Mouse (Mus musculus) liver, adult 2 months (tissue): ENCODE results near the gene Dgat2. TPM values are rescaled to one million over a fixed set of nuclear protein-coding genes. Genes with fewer than 3 reads are reported as not detected.
A peak's percentile ranks its signal among the peaks of the same experiment; 100 is the strongest.

Source experiments
- DNase-seq: peaks from one replicate; pipeline ENCODE4 v3.0.0-alpha.2; 2011; ENCODE audit warnings: low read depth, low spot score; ENCODE audit errors: extremely low read depth
- H3K27ac ChIP-seq: fragments of 200-500 bp; replicated peaks from 2 replicates; pipeline ENCODE4 v1.5.1; 2012; ENCODE audit warnings: low read depth, mild to moderate bottlenecking, control low read depth, inconsistent platforms, low read length; ENCODE audit not compliant: insufficient read depth
- H3K27me3 ChIP-seq: fragments of 200-500 bp; 2 replicates; pipeline ENCODE4 v1.6.1; 2012; ENCODE audit warnings: mild to moderate bottlenecking, moderate library complexity, low read length, inconsistent platforms; ENCODE audit not compliant: control insufficient read depth, insufficient read depth
- H3K36me3 ChIP-seq: fragments of 200-500 bp; 2 replicates; pipeline ENCODE4 v1.6.1; 2012; ENCODE audit warnings: low read length, inconsistent platforms; ENCODE audit not compliant: control insufficient read depth, insufficient read depth
- H3K4me1 ChIP-seq: fragments of 200-500 bp; 2 replicates; pipeline ENCODE4 v1.6.1; 2011; ENCODE audit warnings: low read length; ENCODE audit not compliant: control insufficient read depth, insufficient read depth
- H3K4me3 ChIP-seq: fragments of 200-500 bp; 2 replicates; pipeline ENCODE4 v1.5.1; 2011; ENCODE audit warnings: low read depth, mild to moderate bottlenecking, control low read depth, low read length, moderate library complexity; ENCODE audit not compliant: insufficient read depth
- H3K79me2 ChIP-seq: fragments of 200-500 bp; 2 replicates; pipeline ENCODE4 v1.6.1; 2012; ENCODE audit warnings: inconsistent platforms, mild to moderate bottlenecking, low read length, moderate library complexity; ENCODE audit not compliant: control insufficient read depth, insufficient read depth
- H3K9ac ChIP-seq: fragments of 200-500 bp; 2 replicates; pipeline ENCODE4 v1.6.1; 2012; ENCODE audit warnings: low read depth, mild to moderate bottlenecking, control low read depth, inconsistent platforms, low read length
- CTCF ChIP-seq: fragments of 200-500 bp; IDR thresholded peaks from 2 replicates; pipeline ENCODE4 v1.5.1; 2011; ENCODE audit warnings: low read depth, low read length, control low read depth
- POLR2A ChIP-seq: fragments of 200-500 bp; IDR thresholded peaks from 2 replicates; pipeline ENCODE4 v1.6.1; 2011; ENCODE audit warnings: low read length, control low read depth; ENCODE audit not compliant: insufficient read depth; ENCODE audit errors: extremely low read depth
- WGBS: fragments of 180-500 bp; shearing (Covaris S2); methylation state at CpG from one replicate; pipeline ENCODE4 v1.1.7; 2018; 5-methylcytosine and 5-hydroxymethylcytosine counted together
- polyA plus RNA-seq: library from polyadenylated mRNA; depleted of rRNA; stranded (reverse); fragments of >200 nt; gene quantifications from 2 replicates; pipeline ENCODE4 v1.2.3, GENCODE M21; 2012
- total RNA-seq: library from RNA; depleted of rRNA; stranded (reverse); fragments of >200 nt; gene quantifications from 2 replicates; pipeline ENCODE4 v1.2.3, GENCODE M21; 2014

The Dgat2 gene
- total and polyA plus RNA-seq, 2 experiments, result 464 to 610 TPM

DNA sequence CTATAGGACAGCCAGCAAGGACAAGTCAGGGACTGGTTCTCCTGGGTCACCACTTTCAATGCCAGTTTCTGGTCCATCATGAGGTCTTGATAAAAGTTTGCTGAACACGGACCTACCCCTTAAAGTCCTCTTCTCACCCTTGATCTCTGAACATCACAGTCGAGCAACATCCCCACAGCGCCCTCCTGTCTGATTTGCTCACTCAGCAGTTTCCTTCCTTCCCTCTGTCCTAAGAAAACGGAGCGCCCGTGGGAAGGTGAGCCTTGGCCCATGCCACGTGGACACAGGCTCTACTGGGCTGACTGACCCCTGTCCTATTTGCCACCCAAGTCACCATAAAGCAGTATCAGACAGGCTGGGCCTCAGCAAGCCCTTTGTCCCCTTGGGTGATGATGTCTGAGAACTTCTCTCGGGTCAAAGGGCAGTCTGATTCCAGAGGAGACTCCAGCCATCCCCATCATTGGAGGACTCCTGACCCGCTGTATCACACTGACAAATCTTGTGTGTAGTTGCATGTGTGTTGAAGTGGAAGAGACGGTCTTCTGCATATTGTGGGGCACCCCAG, 32.2 kb upstream of the Dgat2 start:
- 59% methylated on average over 10 of the region's 10 CpGs for WGBS
- TF ChIP-seq POLR2A (no peak), CTCF (no peak)
- peaks cover 22% of the 10 kb centered on the region for H3K4me1 ChIP-seq
- no peak overlapping the region for H3K9ac ChIP-seq
- no peaks in the 10 kb centered on the region for H3K27me3 ChIP-seq
- no peaks in the 10 kb centered on the region for H3K79me2 ChIP-seq
- peak; percentile 68 for DNase-seq
- no peaks in the 10 kb centered on the region for H3K36me3 ChIP-seq
- H3K27ac ChIP-seq, result 0 out of 2 replicates have a peak overlapping the region, but pooled peaks have one; percentile 7
- H3K4me3 ChIP-seq, result no peak overlapping the region

DNA sequence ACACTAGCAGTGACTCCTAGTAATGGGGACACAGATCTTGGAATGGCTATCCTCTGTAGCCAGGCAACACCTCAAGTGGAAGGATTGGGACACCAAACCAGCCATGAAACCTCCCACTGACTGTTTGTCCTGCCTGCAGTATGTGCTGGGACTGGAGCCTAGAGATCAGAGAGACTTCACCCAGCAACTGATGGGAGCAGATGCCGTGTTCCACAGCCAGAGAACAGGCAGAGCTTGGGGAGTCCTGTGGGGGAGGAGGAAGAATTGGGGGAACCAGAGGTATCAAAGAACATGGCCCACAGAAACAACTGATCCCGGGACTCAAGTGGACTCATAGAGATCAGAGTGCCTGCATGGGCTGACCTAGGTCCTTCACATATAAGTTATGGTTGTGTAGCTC, 31.2 kb upstream of the Dgat2 start:
- WGBS, result 90% methylated on average over 2 of the region's 2 CpGs
- Histone ChIP-seq H3K4me3 (no peak overlapping the region), H3K9ac (no peak overlapping the region), H3K27me3 (no peaks in the 10 kb centered on the region), H3K36me3 (no peaks in the 10 kb centered on the region), H3K27ac (no peak overlapping the region), H3K79me2 (no peaks in the 10 kb centered on the region), H3K4me1 (peaks cover 20% of the 10 kb centered on the region)
- no peak for DNase-seq
- TF ChIP-seq CTCF (no peak), POLR2A (no peak)

DNA sequence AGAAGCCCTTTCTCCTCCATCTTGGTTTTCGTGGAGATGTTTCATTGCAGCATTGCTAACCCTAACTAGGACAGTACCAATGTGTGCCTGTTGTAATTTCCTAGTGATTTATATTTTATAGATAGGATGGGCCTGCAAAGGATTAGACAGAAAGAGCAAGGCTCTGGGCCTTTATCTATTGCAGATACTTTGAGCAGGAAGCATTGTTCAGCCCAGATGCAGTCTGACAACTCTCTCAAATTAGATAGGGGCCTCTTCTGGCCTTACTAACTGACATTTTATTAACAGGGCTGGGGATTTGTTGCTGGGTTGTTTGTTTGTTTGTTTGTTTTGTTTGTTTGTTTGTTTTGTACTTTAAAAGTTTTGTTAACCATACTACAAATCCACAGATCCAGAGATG, 30.5 kb upstream of the Dgat2 start:
- TF ChIP-seq POLR2A (no peak), CTCF (no peak)
- WGBS, result 88% methylated on average over 1 of the region's 1 CpGs
- no peaks in the 10 kb centered on the region for H3K27me3 ChIP-seq

DNA sequence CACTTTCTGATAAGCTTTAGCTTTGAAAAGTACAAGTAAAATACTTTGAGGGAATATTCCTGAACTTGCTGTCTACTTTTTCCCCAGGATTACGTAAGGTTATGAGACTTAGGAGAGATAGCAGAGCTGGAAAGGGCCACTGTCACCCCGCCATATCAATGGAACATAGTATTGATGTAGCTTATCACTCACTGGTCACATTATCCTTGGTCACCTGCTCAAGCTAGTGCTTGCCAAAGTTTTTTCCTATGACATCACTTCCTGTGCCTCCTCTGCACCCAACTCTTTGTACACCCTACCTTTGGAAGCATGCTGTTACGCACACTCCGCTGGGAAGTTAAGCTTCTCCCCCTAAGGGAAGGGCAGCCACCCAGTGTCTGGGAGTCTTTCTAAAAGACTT, 26.2 kb upstream of the Dgat2 start:
- DNase-seq, result peak; percentile 90
- no peaks in the 10 kb centered on the region for H3K27me3 ChIP-seq
- H3K79me2 ChIP-seq, result no peaks in the 10 kb centered on the region
- H3K4me1 ChIP-seq, result peaks cover 12% of the 10 kb centered on the region
- H3K36me3 ChIP-seq, result no peaks in the 10 kb centered on the region
- H3K27ac ChIP-seq, result no peak overlapping the region
- no peak overlapping the region for H3K4me3 ChIP-seq
- 40% methylated on average over 4 of the region's 4 CpGs for WGBS
- TF ChIP-seq POLR2A, result no peak
- no peak for TF ChIP-seq CTCF
- no peak overlapping the region for H3K9ac ChIP-seq

More for the DNA sequence above, 30.5 kb upstream of the Dgat2 start:
- H3K79me2 ChIP-seq, result no peaks in the 10 kb centered on the region
- H3K36me3 ChIP-seq, result no peaks in the 10 kb centered on the region
- no peak overlapping the region for H3K9ac ChIP-seq
- no peak for DNase-seq
- peaks cover 15% of the 10 kb centered on the region for H3K4me1 ChIP-seq
- H3K27ac ChIP-seq, result no peak overlapping the region
- no peak overlapping the region for H3K4me3 ChIP-seq

DNA sequence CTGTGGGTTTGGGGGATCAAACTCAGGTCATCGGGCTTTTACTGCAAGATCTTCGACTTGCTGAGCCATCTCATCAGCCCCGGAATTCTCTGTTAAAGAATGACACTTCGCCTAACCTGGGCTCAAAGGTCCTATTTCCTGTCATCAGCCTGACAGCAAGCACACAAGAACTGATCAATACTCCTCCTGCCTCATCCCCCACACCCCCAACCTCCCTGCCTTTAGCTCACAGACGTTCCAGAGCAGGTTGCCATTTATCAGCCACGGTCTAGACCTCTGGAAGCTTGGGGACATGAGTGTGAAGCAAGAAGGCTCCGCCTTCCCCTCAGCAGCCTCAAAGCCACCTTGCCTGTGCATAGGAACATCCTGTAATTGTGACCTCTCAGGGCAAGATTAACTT, 23.8 kb upstream of the Dgat2 start:
- Histone ChIP-seq H3K9ac (no peak overlapping the region), H3K4me3 (no peak overlapping the region), H3K36me3 (no peaks in the 10 kb centered on the region), H3K27ac (peak overlapping the region; percentile 4), H3K79me2 (no peaks in the 10 kb centered on the region), H3K27me3 (no peaks in the 10 kb centered on the region), H3K4me1 (peaks cover 18% of the 10 kb centered on the region)
- TF ChIP-seq POLR2A, result no peak
- DNase-seq, result peak; percentile 87
- WGBS, result 19% methylated on average over 7 of the region's 7 CpGs

DNA sequence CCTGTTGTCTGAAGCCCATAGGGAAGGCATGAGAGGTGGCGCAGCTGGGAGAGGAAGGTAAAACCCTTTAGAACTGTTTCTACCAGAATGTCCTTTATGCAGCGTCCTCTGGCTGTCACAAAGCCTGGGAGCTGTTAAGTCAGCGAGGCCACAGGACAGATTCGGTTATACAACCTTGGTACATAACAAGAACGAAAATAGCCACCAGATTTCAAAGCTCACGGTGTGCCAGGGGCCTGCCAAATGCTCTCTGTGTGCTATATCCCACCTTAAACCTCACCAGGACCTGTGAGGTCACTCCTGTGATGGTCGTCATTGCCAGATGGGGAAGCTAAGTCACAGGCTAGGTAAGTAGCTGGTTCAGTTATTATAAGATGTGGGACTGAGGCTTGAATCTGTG, 19.6 kb upstream of the Dgat2 start:
- Histone ChIP-seq H3K36me3 (no peaks in the 10 kb centered on the region), H3K4me1 (peaks cover 34% of the 10 kb centered on the region), H3K27me3 (no peaks in the 10 kb centered on the region), H3K9ac (peak overlapping the region; percentile 29; the same call in 1 of the 2 replicates), H3K27ac (peak overlapping the region; percentile 56), H3K79me2 (no peaks in the 10 kb centered on the region), H3K4me3 (no peak overlapping the region)
- DNase-seq, result peak; percentile 58
- WGBS, result 43% methylated on average over 7 of the region's 7 CpGs
- TF ChIP-seq POLR2A (no peak), CTCF (peak; percentile 23; the same call in 1 of the 2 replicates)
